Mouse (Mus musculus): ENCODE data around the gene Adipor1. TPM values are rescaled to one million over a fixed set of nuclear protein-coding genes. Genes with fewer than 3 reads are reported as not detected.
"Not testable (repeated sequence)": the region's sequence is repeated elsewhere in the genome, so short reads cannot be mapped to it uniquely, and the experiment has no call there.

The Adipor1 gene
- total RNA-seq, 2 experiments from 2014 or later, result 63.4 to 66.2 TPM

DNA sequence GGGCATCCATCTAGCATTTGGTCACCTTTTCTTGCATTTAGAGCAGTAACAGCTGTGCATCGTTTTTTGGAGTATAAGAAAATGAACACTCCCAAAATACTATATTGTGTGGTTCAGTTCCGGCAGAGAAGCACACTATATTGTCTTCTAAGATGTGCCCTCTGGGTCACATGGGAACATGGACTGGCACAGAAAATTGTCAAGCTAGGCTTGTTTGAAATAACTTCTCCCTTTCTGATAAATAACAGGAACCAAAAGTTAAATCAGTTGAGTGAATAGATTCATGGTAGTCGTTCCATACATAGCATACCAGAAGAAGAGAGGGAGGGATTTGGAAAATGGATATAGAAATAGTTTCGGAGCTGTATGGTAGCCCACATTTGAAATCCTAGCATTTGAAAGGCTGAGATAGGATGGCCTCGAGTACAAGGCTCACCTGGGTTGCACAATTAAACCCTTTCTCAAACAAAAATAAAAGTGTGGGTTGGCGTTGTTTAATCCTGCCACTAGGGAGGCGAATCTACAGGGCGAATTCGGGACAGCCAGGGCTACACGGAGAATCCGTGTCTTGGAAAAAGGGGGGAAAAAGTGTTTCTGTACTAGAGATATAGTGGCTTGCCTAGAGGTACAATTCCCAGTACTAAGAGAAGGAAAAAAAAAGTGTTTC lies 544 bp upstream of the Adipor1 start:
- DNase-seq (ENCODE audit: low spot score in 2 of 2), result no peak

GRCm38 (mm10) chr1:134418414-134418975 lies 3.3 kb downstream of the Adipor1 start:
- DNase-seq (ENCODE audit: low spot score in 2 of 2), result no peak
- intact Hi-C loops (cut with DNase I), result loop anchor here (5.0 kb wide), 1 partner anchor 56 kb away; the partner anchor contains the start of gene Tmem183a

More for the DNA sequence above, 544 bp upstream of the Adipor1 start:
- intact Hi-C loops (cut with DNase I), result loop anchor here (5.0 kb wide), 1 partner anchor 52 kb away; the partner anchor contains the start of gene Tmem183a

DNA sequence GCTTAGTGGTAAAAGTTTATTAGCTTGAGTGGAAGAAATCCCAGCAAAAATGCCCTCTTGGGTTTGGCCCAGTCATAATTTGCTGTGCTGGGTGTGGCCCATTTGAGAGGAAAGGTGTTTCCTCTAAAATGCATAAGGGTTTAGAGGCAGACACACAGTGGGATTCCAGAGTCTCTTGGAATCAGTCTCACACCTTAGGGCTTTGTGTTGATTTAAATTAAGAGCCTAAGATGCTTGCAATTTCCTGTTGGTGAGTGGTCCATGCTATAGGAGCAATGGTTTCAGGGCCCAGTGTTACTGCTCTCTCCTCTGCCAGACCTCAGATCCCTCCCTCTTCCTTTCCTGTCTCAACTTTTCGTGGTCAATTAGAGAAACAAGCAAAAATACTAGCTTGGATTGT lies 4.0 kb downstream of the Adipor1 start:
- no peak for DNase-seq (ENCODE audit: low spot score in 2 of 2)
- intact Hi-C loops (cut with DNase I), result loop anchor here (5.0 kb wide), 1 partner anchor 57 kb away; the partner anchor contains the start of gene Tmem183a

- intact Hi-C loops (cut with DNase I), result loop anchor here (5.0 kb wide), 1 partner anchor 58 kb away; the partner anchor contains the start of gene Tmem183a
- peak in 1 of 2 experiments; percentile 24 for DNase-seq (ENCODE audit: low spot score in 2 of 2)
Measured at GRCm38 (mm10) chr1:134419751-134420458, 4.7 kb downstream of the Adipor1 start.

- DNase-seq (ENCODE audit: low spot score in 2 of 2), result no peak
- intact Hi-C loops (cut with DNase I), result no loop called here
Measured at GRCm38 (mm10) chr1:134423911-134424310, 8.7 kb downstream of the Adipor1 start.

DNA sequence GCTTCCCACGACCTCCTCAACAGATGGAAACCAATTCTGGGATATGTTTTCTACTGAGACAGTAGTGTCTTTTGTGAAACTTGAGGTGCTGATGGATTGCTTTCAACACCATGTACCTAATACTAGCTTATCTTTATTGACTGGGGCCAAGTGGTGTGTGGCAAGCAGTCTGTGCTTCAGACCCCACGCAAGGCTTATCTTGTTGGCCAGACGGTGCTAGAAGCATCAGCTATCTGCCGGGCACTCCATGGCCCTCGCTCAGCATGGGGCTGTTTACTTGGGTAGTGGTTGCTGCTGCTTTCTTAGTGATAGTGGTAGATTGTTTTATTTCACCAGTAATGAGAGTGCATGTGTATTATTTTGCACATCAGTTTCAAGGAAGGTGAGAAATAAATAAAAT lies 11.1 kb downstream of the Adipor1 start:
- DNase-seq (ENCODE audit: low spot score in 2 of 2), result no peak
- intact Hi-C loops (cut with DNase I), result no loop called here

DNA sequence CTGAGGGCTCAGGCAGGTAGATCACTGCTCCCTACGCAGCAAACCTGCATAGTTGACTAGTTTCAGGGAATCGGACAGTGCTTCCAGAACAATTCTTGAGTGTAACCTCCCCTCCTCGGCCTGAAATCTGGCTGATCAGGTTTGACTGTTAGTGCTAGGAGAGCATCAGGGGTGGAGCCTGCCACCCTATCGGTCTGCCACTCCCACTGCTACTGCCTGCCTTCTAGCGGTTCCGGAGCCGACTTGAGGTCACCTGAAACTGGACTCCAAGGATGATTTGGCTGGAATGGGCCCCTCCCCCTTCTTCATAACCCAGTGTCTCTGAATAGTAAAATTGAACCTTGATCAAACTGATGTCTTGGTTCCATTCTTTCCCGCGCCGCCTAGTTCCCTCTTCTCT lies 17.8 kb downstream of the Adipor1 start:
- no peak for DNase-seq (ENCODE audit: low spot score in 2 of 2)
- intact Hi-C loops (cut with DNase I), result no loop called here

GRCm38 (mm10) chr1:134433473-134433872 lies 18.3 kb downstream of the Adipor1 start:
- no peak for DNase-seq (ENCODE audit: low spot score in 2 of 2)

DNA sequence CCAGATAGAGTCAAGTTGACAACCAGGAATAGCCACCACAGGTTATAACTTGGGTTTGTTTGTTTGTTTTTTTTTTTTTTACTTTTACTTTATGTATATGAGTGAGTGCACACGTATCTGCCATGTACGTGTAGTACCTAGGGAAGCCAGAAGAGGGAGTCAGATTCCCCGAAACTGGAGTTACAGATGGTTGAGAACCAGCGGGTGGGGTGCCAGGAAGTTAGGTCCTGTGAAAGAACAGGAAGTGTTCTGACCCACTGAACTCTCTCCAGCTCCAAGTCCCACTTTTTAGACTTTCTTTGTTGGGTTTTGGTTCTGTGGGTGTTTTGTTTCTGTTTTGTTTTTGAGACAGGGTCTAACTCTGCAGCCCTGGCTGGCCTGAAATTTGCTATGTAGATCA lies 20.2 kb downstream of the Adipor1 start:
- DNase-seq (ENCODE audit: low spot score in 2 of 2), result no peak

More at GRCm38 (mm10) chr1:134433473-134433872, 18.3 kb downstream of the Adipor1 start:
- intact Hi-C loops (cut with DNase I), result no loop called here

GRCm38 (mm10) chr1:134440437-134440836 lies 25.3 kb downstream of the Adipor1 start:
- DNase-seq (ENCODE audit: low spot score in 2 of 2), result no peak
- intact Hi-C loops (cut with DNase I), result no loop called here

More for the DNA sequence above, 20.2 kb downstream of the Adipor1 start:
- intact Hi-C loops (cut with DNase I), result no loop called here

- intact Hi-C loops (cut with DNase I); DNase-seq (ENCODE audit: low spot score in 2 of 2): not testable (repeated sequence)
Measured at GRCm38 (mm10) chr1:134441737-134442136, 26.6 kb downstream of the Adipor1 start.

DNA sequence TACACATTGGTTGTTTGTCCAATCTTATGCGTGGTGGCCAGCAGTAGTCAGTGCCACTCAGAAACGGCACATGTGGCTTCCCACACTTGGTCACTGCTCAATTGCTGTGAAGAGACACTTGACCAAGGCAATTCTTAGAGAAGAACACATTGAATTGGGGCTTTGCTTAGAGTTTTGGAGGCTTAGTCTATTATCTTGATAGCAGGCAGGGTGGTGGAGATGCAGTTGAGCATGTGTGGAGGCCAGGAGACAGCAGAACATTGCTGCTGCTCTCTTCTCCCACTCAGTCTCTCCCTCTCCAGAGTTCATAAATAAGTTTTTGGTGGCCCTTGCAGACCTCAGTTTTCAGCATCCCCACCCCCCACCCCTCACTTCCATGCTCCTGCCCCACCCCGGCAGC lies 27.2 kb downstream of the Adipor1 start:
- no peak for DNase-seq (ENCODE audit: low spot score in 2 of 2)
- intact Hi-C loops (cut with DNase I), result no loop called here

GRCm38 (mm10) chr1:134443288-134443687 lies 28.1 kb downstream of the Adipor1 start:
- DNase-seq (ENCODE audit: low spot score in 2 of 2); intact Hi-C loops (cut with DNase I): not testable (repeated sequence)

- intact Hi-C loops (cut with DNase I), result no loop called here
Measured at GRCm38 (mm10) chr1:134445418-134445817, 30.2 kb downstream of the Adipor1 start.

DNA sequence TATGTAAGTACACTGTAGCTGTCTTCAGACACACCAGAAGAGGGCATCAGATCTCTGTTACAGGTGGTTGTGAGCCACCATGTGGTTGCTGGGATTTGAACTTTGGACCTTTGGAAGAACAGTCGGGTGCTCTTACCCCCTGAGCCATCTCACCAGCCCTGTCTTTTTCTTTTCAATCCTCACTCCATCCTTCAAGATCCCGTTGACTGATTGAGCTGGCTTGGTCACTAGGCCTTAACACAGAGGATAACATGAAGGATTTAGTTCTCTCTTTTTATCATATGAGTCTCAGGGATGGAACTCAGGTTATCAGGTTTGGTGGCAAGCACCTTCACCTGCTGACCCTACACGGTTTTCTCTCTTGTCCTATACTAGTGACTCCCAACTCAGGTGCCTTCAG lies 33.4 kb downstream of the Adipor1 start:
- intact Hi-C loops (cut with DNase I); DNase-seq (ENCODE audit: low spot score in 2 of 2): not testable (repeated sequence)

More at GRCm38 (mm10) chr1:134445418-134445817, 30.2 kb downstream of the Adipor1 start:
- no peak for DNase-seq (ENCODE audit: low spot score in 2 of 2)

DNA sequence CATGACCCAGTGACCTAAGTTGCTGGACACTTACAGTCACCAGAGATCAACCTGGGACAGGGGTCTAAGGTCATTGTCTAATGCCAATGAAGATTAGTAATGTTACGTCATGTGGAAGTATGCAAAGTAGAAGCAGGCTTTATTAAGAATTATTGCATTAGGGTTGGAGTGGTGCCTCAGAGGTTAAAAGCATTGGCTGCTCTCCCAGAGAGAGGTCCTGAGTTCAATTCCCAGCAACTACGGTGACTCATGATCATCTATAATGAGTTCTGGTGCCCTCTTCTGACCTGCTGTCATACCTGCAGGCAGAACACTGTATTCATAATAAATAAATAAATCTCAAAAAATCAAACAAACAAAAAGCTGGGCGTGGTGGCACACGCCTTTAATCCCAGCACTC lies 35.0 kb downstream of the Adipor1 start:
- intact Hi-C loops (cut with DNase I), result no loop called here

DNA sequence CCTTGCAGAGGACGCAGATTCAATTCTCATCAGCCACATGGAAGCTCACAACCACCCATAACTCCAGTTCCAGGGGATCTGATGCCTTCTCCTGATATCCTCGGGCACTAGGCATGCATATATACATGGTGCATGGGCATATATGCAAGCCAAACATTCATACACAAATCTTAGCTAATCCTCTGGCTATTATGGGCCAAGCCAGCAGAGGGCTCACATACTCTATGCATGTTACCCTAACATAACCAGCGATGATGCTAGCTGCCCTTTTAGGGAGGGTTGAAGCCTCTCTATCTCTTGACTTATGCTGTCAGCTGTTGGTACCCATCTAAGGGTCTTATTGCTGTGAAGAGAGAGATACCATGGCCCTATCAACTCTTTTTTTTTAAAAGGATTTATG lies 35.8 kb downstream of the Adipor1 start:
- intact Hi-C loops (cut with DNase I), result no loop called here

More for the DNA sequence above, 35.0 kb downstream of the Adipor1 start:
- no peak for DNase-seq (ENCODE audit: low spot score in 2 of 2)

DNA sequence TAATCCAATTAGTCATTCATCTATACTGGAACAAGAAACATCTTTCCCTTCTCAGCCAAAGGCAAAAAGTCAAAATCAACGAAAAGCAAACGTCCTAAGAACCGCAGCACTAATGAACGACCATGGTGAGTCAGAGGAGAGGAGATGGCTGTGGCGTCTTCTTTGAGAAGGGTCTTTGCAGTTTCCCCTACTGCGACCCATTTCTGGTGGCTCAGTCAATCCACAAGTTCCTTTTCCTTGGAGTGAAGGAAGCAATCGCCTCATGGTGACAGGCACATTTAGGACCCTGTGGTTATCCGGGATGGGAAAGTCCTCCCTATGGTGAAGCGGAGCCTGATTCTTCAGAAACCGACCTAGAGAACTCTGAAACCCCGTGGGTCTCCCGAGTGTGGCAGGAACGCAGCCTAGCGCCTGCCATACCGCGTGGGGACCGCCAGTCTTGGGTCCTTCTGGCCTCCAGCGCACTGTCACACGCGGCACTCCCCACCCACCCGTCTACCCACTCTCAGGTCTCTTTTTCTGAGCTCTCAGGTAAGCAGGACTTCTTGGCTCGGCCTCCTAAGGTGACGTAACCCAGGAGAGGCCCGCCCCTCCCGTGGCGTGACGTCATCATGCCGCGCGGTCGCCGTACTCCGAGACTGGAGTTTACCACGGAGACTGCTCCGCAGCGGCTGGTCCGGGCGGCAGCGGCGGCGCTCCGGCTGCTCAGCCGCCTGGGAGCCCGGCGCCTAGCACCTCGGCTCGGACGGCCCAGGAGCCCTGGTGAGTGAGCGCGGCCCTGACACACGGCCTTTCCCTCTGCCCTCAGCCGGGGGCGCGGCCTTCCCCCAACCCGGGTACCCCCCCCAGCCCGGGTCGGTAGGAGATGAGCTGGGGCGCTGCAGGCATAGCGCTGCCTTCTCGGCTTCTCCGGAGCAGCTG lies 40.0 kb downstream of the Adipor1 start, which contains the start of gene Klhl12:
Gene Klhl12, plus strand, starts transcription at position 628 of the 921 bp plus-strand sequence.
- DNase-seq (ENCODE audit: low spot score in 2 of 2), result peak; percentile 93 to 96
- intact Hi-C loops (cut with DNase I), result loop anchor here (1.0 kb wide), 1 partner anchor 93 kb away; no protein-coding TSS in a partner anchor

More for the DNA sequence above, 35.8 kb downstream of the Adipor1 start:
- peak; percentile 51 to 56 for DNase-seq (ENCODE audit: low spot score in 2 of 2)

DNA sequence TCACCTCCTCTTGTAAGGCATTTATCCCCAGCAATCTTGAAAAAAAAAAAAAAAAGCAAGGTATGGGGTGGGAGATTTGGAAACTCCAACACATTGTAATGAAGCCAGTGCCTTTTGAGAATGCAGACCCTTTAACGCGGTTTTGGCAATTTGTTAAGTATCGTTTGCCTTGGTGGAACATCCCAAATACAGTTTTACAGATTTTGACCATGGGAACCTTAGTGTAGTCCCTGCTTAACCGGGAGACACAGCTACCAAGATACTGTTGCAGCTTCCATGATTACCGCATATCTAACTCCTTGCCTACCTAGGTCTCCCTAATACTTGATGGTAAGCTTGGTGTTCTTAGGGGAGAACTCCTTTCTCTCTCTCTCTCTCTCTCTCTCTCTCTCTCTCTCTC lies 40.9 kb downstream of the Adipor1 start:
- no peak for DNase-seq (ENCODE audit: low spot score in 2 of 2)
- intact Hi-C loops (cut with DNase I), result no loop called here
